Mouse (Mus musculus): ENCODE data around the gene Sv2b. TPM values are rescaled to one million over a fixed set of nuclear protein-coding genes. Genes with fewer than 3 reads are reported as not detected.

Sv2b gene
- 224 TPM for polyA plus RNA-seq (2015; fragmentation: Illumina TruSeq; extraction: RNeasy Lipid Tissue Mini Kit (QIAGEN cat#74804); ENCODE audit: low read depth, low replicate concordance)

DNA sequence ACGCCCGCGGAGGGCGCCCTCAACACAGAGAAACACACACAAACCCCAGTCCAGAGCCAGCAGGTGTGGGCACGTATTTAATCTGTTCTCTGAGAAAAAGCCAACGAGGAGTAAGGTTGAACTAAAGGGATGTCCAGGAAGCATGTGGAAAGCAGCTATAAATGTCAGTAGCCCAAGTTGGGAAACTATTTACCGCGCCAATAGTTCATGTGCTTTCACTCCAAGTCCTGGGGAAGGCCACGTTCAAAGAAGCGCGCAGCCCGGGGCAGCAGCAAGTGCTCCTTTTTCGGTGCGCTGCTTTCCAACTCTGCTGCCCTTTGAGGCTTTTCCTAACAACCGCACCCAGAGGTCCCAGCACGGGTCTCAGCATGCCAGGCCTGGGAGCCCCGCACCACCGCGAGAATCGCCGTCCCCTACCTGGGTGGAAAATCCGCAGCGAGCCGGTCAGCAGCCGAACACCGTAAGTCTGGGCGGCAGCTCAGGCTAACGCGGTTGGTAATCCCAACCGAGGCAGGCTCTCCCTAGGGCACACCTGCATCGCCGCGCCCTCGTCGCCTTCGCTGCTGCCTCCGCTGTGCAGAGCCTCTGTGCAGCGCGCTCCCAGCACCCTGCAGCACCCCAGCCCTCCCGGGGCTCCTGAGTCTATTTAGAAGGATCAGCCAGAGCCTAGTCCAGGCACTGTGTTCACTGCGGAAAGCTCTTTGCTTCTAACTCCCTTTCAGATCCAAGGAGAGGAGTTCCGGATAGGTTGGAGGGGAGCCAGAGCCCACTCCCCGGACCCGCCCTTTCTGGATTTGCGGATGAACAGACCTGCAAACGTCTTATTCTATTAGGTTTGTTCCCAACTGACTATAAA is at the start of gene Sv2b:
Sv2b (minus strand) TSS at position 806 of the 856 bp plus-strand sequence.

Other genes starting within 250 kb of the Sv2b start
- 13.0 TPM for gene Akap13, start 146.3 kb upstream of the Sv2b start, polyA plus RNA-seq (2015; fragmentation: Illumina TruSeq; extraction: RNeasy Lipid Tissue Mini Kit (QIAGEN cat#74804); ENCODE audit: low read depth, low replicate concordance)